Mouse (Mus musculus): ENCODE measurements around the gene C730034F03Rik. TPM values are rescaled to one million over a fixed set of nuclear protein-coding genes. Genes with fewer than 3 reads are reported as not detected.

Gene C730034F03Rik
- total and polyA plus RNA-seq, 3 experiments, result 1.0 to 1.2 (median 1.2) TPM

- Histone ChIP-seq H3K4me1 (ENCODE audit: control insufficient read depth, insufficient read depth, low read length) (no peaks in the 10 kb centered on the region), H3K9ac (ENCODE audit: low read depth, low read length) (no peak overlapping the region), H3K36me3 (ENCODE audit: control insufficient read depth, insufficient read depth, low read length) (no peaks in the 10 kb centered on the region), H3K4me3 (no peak overlapping the region), H3K27me3 (ENCODE audit: control insufficient read depth, insufficient read depth, low read length) (no peaks in the 10 kb centered on the region), H3K27ac (no peak overlapping the region), H3K79me2 (replicated peaks; ENCODE audit: control insufficient read depth, insufficient read depth, low read length) (no peaks in the 10 kb centered on the region)
- DNase-seq, result no peak
- WGBS, result 71% methylated on average over 3 of the region's 3 CpGs
- no peak for TF ChIP-seq EP300 (IDR thresholded peaks at IDR 0.05; ENCODE audit: insufficient read depth, low read depth, low read length)
- intact Hi-C loops (cut with DNase I), result no loop called here
These were observed 4.7 kb downstream of the C730034F03Rik start for GRCm38 (mm10) chr15:89434136-89434535.

GRCm38 (mm10) chr15:89435878-89436277, 6.5 kb downstream of the C730034F03Rik start:
- Histone ChIP-seq H3K4me3 (no peak overlapping the region), H3K27me3 (ENCODE audit: control insufficient read depth, insufficient read depth, low read length) (no peaks in the 10 kb centered on the region), H3K4me1 (ENCODE audit: control insufficient read depth, insufficient read depth, low read length) (no peaks in the 10 kb centered on the region), H3K9ac (ENCODE audit: low read depth, low read length) (no peak overlapping the region), H3K79me2 (replicated peaks; ENCODE audit: control insufficient read depth, insufficient read depth, low read length) (no peaks in the 10 kb centered on the region), H3K36me3 (ENCODE audit: control insufficient read depth, insufficient read depth, low read length) (no peaks in the 10 kb centered on the region), H3K27ac (no peak overlapping the region)
- TF ChIP-seq EP300 (IDR thresholded peaks at IDR 0.05; ENCODE audit: insufficient read depth, low read depth, low read length) (no peak), POLR2A (IDR thresholded peaks at IDR 0.05; ENCODE audit: insufficient read depth, low read depth, low read length) (no peak), CTCF (IDR thresholded peaks at IDR 0.05) (no peak)
- 82% methylated on average over 5 of the region's 5 CpGs for WGBS
- intact Hi-C loops (cut with DNase I), result no loop called here
- DNase-seq, result no peak

- no peaks in the 10 kb centered on the region for H3K79me2 ChIP-seq (replicated peaks; ENCODE audit: control insufficient read depth, insufficient read depth, low read length)
- no peak for DNase-seq
- H3K27me3 ChIP-seq (ENCODE audit: control insufficient read depth, insufficient read depth, low read length), result no peaks in the 10 kb centered on the region
- WGBS, result 48% methylated on average over 8 of the region's 8 CpGs
- H3K36me3 ChIP-seq (ENCODE audit: control insufficient read depth, insufficient read depth, low read length), result no peaks in the 10 kb centered on the region
- peak; percentile 35 for TF ChIP-seq CTCF (IDR thresholded peaks at IDR 0.05)
- TF ChIP-seq EP300 (IDR thresholded peaks at IDR 0.05; ENCODE audit: insufficient read depth, low read depth, low read length), result no peak
- no peak overlapping the region for H3K4me3 ChIP-seq
- no peak overlapping the region for H3K27ac ChIP-seq
- no peak overlapping the region for H3K9ac ChIP-seq (ENCODE audit: low read depth, low read length)
- intact Hi-C loops (cut with DNase I), result no loop called here
- no peaks in the 10 kb centered on the region for H3K4me1 ChIP-seq (ENCODE audit: control insufficient read depth, insufficient read depth, low read length)
These were observed 13.2 kb downstream of the C730034F03Rik start for GRCm38 (mm10) chr15:89442486-89443070.

- intact Hi-C loops (cut with DNase I), result no loop called here
- H3K27ac ChIP-seq, result no peak overlapping the region
- no peaks in the 10 kb centered on the region for H3K79me2 ChIP-seq (replicated peaks; ENCODE audit: control insufficient read depth, insufficient read depth, low read length)
- H3K9ac ChIP-seq (ENCODE audit: low read depth, low read length), result no peak overlapping the region
- TF ChIP-seq POLR2A (IDR thresholded peaks at IDR 0.05; ENCODE audit: insufficient read depth, low read depth, low read length) (no peak), CTCF (IDR thresholded peaks at IDR 0.05) (no peak), EP300 (IDR thresholded peaks at IDR 0.05; ENCODE audit: insufficient read depth, low read depth, low read length) (0 out of 2 replicates have a peak, but pooled peaks have one; percentile 21)
- H3K27me3 ChIP-seq (ENCODE audit: control insufficient read depth, insufficient read depth, low read length), result peaks cover 6% of the 10 kb centered on the region; the same call in 1 of the 2 replicates
- no peak overlapping the region for H3K4me3 ChIP-seq
- DNase-seq, result peak; percentile 51 to 75
- no peaks in the 10 kb centered on the region for H3K36me3 ChIP-seq (ENCODE audit: control insufficient read depth, insufficient read depth, low read length)
- H3K4me1 ChIP-seq (ENCODE audit: control insufficient read depth, insufficient read depth, low read length), result no peaks in the 10 kb centered on the region
- 6% methylated on average over 24 of the region's 24 CpGs for WGBS
These were observed 23.8 kb downstream of the C730034F03Rik start for GRCm38 (mm10) chr15:89452906-89453864.

GRCm38 (mm10) chr15:89453865-89454478, 24.6 kb downstream of the C730034F03Rik start, which contains the start of gene Mapk8ip2:
Gene Mapk8ip2 (plus strand): TSS chr15:89453913.
- H3K4me3 ChIP-seq, result peak within 1 kb of the TSS; percentile 14; the same call in 1 of the 2 replicates

More at GRCm38 (mm10) chr15:89453865-89454478, 24.6 kb downstream of the C730034F03Rik start, which contains the start of gene Mapk8ip2:
- H3K9ac ChIP-seq (ENCODE audit: low read depth, low read length), result no peak within 1 kb of the TSS
- H3K36me3 ChIP-seq (ENCODE audit: control insufficient read depth, insufficient read depth, low read length), result no peaks in the 10 kb centered on the region
- H3K79me2 ChIP-seq (replicated peaks; ENCODE audit: control insufficient read depth, insufficient read depth, low read length), result no peaks in the 10 kb centered on the region
- no peak within 1 kb of the TSS for H3K27ac ChIP-seq
- TF ChIP-seq POLR2A (IDR thresholded peaks at IDR 0.05; ENCODE audit: insufficient read depth, low read depth, low read length) (no peak), EP300 (IDR thresholded peaks at IDR 0.05; ENCODE audit: insufficient read depth, low read depth, low read length) (no peak), CTCF (IDR thresholded peaks at IDR 0.05) (no peak)
- WGBS, result 1% methylated on average over 53 of the region's 53 CpGs
- no peaks in the 10 kb centered on the region for H3K4me1 ChIP-seq (ENCODE audit: control insufficient read depth, insufficient read depth, low read length)
- peaks cover 6% of the 10 kb centered on the region; the same call in 1 of the 2 replicates for H3K27me3 ChIP-seq (ENCODE audit: control insufficient read depth, insufficient read depth, low read length)
- DNase-seq, result no peak
- intact Hi-C loops (cut with DNase I), result no loop called here

All from heart, adult 2 months (tissue).